Mouse (Mus musculus) G1E (cell line): ENCODE measurements around the gene Ppfia3. TPM values are rescaled to one million over a fixed set of nuclear protein-coding genes. Genes with fewer than 3 reads are reported as not detected.

Experiments used
- ATAC-seq: 2 replicates; pipeline ENCODE4 v1.8.0; 2016; ENCODE audit warnings: mild to moderate bottlenecking; ENCODE audit not compliant: insufficient number of reproducible peaks, poor library complexity, low FRiP score, severe bottlenecking; ENCODE audit errors: extremely low read depth
- DNase-seq: peaks from one replicate; pipeline ENCODE4 v3.0.0; 2012; ENCODE audit warnings: low spot score
- H3K27me3 ChIP-seq: 2 replicates; pipeline ENCODE4 v1.6.1; 2012; ENCODE audit warnings: mild to moderate bottlenecking, low read length, inconsistent platforms; ENCODE audit not compliant: insufficient read depth
- H3K36me3 ChIP-seq: replicated peaks from 2 replicates; pipeline ENCODE3; 2012; ENCODE audit warnings: mild to moderate bottlenecking, inconsistent platforms
- H3K4me1 ChIP-seq: 2 replicates; pipeline ENCODE4 v1.6.1; 2012; ENCODE audit warnings: low read depth, low read length, inconsistent platforms, mixed read lengths; ENCODE audit not compliant: insufficient read depth
- H3K4me3 ChIP-seq: 2 replicates; pipeline ENCODE4 v1.5.1; 2012; ENCODE audit warnings: low read depth, mild to moderate bottlenecking, inconsistent platforms, low read length, moderate library complexity, mixed read lengths
- H3K9me3 ChIP-seq: replicated peaks from 2 replicates; pipeline ENCODE4 v1.6.1; 2012; ENCODE audit warnings: inconsistent platforms
- CTCF ChIP-seq: IDR thresholded peaks from 2 replicates; pipeline ENCODE4 v1.5.1; 2012; ENCODE audit warnings: low read depth, low read length, inconsistent platforms, mixed read lengths
- GATA1 ChIP-seq: IDR thresholded peaks from 2 replicates; pipeline ENCODE4 v1.6.1; 2012; ENCODE audit warnings: borderline replicate concordance, low read length, inconsistent platforms, mixed read lengths
- GATA2 ChIP-seq: IDR thresholded peaks from 2 replicates; pipeline ENCODE4 v1.6.1; 2012; ENCODE audit warnings: low read depth, low read length, inconsistent platforms, borderline replicate concordance
- POLR2AphosphoS5 ChIP-seq: IDR thresholded peaks from 2 replicates; pipeline ENCODE4 v1.6.1; 2012; ENCODE audit warnings: low read depth, low read length, inconsistent platforms; ENCODE audit not compliant: insufficient replicate concordance
- TAL1 ChIP-seq: conservative IDR thresholded peaks from 2 replicates; pipeline ENCODE4 v1.6.1; 2012; ENCODE audit warnings: low read depth, low read length, inconsistent platforms, mixed read lengths
- polyA plus RNA-seq: library from polyadenylated mRNA; stranded (reverse); fragments of >175 nt; gene quantifications from 2 replicates; pipeline ENCODE4 v1.2.3, GENCODE M21; 2012
- total RNA-seq, 2 experiments: library from RNA; stranded (forward) in 1 of 2; stranded (reverse) in 1 of 2; fragments of 200-1000 nt in 1 of 2; fragments of >200 nt in 1 of 2; fragmentation: Nextera tagmentation in 1 of 2; gene quantifications; 2 replicates each; pipeline ENCODE4 v1.2.3; 2014 to 2017

The Ppfia3 gene
- total and polyA plus RNA-seq, 3 experiments = 0.71 to 1.4 (median 1.2) TPM

DNA sequence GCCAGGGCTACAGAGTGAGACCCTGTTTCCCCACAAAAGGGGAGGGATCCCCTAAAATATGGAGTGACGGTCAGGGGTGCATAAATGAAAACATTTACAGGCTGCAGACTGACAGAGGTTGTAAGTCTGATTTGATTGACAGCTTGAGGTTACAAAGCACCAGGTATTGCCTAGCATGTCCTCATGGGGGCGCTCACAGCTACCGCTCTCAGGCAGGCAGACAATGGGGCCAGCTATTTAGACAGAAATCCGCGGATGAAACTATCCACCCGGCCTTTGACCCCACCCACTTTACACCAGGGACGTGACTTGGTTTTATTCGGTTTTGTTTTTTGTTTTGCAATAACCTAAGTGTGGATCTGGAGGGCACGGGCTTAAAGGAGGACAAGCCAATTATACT is 57.4 kb downstream of the Ppfia3 start:
- ATAC-seq = no peak
- Histone ChIP-seq H3K36me3 (no peaks in the 10 kb centered on the region), H3K4me3 (no peak overlapping the region), H3K9me3 (no peaks in the 10 kb centered on the region), H3K4me1 (peaks cover 7% of the 10 kb centered on the region), H3K27me3 (peaks cover 30% of the 10 kb centered on the region)
- DNase-seq = no peak
- TF ChIP-seq CTCF (0 out of 2 replicates have a peak, but pooled peaks have one; percentile 19), GATA2 (no peak)

DNA sequence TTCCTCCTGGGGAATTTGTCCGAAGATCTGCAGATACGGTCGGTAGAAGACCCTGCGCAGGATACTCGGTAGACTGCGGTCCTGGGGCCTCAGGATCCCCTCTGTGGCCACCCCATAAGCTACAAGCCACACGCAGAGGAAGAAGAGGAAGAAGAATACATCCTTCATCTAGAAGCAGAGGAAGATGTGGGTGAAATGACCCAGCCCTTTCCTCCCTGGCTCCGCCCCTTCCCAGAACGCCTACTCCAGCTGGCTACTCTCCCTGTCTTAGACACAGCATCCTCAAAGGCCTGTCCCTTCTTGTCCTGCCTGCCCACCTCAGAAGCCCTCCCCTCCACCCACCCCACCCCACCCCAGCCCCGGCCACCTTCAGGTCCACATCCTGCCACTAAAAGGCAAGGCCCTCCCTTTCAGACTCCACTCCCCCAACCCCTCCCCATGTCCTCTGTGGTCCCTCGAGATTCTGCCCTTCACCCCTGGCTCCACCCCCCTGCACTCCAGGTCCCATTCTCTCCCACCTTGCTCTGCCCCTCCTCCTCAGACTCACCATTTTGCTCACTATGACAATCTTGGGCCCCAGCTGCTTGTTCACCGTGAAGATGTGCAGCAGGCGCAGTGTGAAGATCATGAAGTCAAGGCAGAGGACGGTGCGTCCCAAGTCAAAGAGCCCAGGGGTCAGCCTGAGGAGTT is 58.1 kb downstream of the Ppfia3 start:
- H3K9me3 ChIP-seq = no peaks in the 10 kb centered on the region
- H3K4me3 ChIP-seq = no peak overlapping the region
- ATAC-seq = no peak
- no peak for DNase-seq
- peaks cover 7% of the 10 kb centered on the region for H3K4me1 ChIP-seq
- H3K27me3 ChIP-seq = peaks cover 34% of the 10 kb centered on the region
- H3K36me3 ChIP-seq = no peaks in the 10 kb centered on the region
- TF ChIP-seq GATA1 (no peak), TAL1 (no peak), POLR2AphosphoS5 (no peak)

DNA sequence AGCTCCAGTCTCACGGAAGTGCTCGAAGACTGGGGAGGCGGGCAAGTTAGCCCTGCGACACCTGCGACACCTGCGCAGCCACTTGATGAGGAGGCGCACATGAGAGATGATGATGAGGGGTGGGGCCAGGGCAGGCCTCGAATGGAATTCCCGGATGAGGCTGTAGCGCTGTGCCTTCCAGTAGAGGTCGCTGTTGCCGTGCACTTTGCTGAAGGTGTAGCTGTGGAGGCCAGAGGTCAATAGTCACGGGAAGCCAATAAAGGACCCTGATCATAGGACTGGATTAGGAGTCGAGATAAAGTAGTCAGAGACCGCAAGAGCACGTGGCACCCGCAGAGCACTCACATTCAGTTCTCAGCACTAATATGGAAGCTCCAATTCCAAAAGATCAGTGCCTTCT is 61.5 kb downstream of the Ppfia3 start:
- H3K4me1 ChIP-seq = peaks cover 4% of the 10 kb centered on the region
- no peak for ATAC-seq

DNA sequence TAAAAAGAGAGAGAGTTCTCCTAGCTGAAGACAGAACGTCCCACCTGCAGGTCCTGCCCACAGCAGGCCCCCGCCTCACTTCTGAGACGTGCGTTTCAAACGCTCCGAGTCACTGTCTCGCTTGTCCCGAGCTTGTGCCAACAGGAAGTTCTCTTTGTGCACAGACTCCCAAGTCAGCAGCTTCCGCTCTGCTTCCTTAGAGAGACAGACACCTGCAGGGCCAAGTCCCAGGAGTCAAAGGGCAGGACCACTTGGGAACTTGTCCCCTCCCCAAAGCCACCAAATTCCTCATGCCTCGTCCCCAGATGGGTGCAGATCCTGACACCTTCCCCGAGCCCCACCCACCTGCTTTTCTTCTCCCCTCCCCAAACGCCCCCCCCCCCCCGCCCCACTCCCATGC is 62.0 kb downstream of the Ppfia3 start:
- Histone ChIP-seq H3K4me3 (no peak overlapping the region), H3K36me3 (no peaks in the 10 kb centered on the region)
- no peak for DNase-seq

More for the DNA sequence above, 61.5 kb downstream of the Ppfia3 start:
- peaks cover 49% of the 10 kb centered on the region for H3K27me3 ChIP-seq
- TF ChIP-seq TAL1 = no peak
- TF ChIP-seq GATA2 = no peak
- no peak for TF ChIP-seq GATA1
- peak; percentile 32; the same call in 1 of the 2 replicates for TF ChIP-seq CTCF
- no peak for TF ChIP-seq POLR2AphosphoS5
- peak; percentile 28 for DNase-seq
- H3K9me3 ChIP-seq = no peaks in the 10 kb centered on the region
- H3K36me3 ChIP-seq = no peaks in the 10 kb centered on the region
- H3K4me3 ChIP-seq = no peak overlapping the region

DNA sequence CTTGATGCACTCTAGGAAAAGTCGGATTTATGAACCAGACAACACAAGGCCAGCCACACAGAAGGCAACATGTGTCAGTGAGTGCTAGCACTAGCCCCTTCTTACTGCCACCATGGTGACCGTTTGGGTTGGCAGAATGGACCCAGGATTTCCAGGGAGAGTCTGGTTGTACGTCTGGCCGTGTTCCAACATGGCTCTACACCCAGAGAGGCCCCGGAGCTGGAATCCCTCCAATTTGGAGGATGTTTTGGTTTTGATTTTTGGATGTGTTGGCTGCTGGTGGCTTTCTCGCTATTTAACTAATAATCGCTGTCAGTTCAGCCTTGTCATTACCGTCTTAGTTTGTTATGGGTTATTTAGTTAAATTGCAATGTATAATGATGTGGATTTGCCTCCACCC is 64.2 kb downstream of the Ppfia3 start:
- H3K36me3 ChIP-seq = no peaks in the 10 kb centered on the region
- H3K4me3 ChIP-seq = no peak overlapping the region
- ATAC-seq (no peak), DNase-seq (no peak)
- peaks cover 42% of the 10 kb centered on the region for H3K27me3 ChIP-seq
- peaks cover 7% of the 10 kb centered on the region for H3K4me1 ChIP-seq
- TF ChIP-seq TAL1 = no peak
- no peak for TF ChIP-seq CTCF
- no peak for TF ChIP-seq GATA1
- no peak for TF ChIP-seq GATA2
- TF ChIP-seq POLR2AphosphoS5 = no peak
- no peaks in the 10 kb centered on the region for H3K9me3 ChIP-seq

More for the DNA sequence above, 62.0 kb downstream of the Ppfia3 start:
- Histone ChIP-seq H3K9me3 (no peaks in the 10 kb centered on the region), H3K4me1 (peaks cover 4% of the 10 kb centered on the region), H3K27me3 (peaks cover 46% of the 10 kb centered on the region)
- TF ChIP-seq POLR2AphosphoS5 (no peak), GATA1 (no peak), GATA2 (no peak), TAL1 (no peak), CTCF (no peak)
- no peak for ATAC-seq

DNA sequence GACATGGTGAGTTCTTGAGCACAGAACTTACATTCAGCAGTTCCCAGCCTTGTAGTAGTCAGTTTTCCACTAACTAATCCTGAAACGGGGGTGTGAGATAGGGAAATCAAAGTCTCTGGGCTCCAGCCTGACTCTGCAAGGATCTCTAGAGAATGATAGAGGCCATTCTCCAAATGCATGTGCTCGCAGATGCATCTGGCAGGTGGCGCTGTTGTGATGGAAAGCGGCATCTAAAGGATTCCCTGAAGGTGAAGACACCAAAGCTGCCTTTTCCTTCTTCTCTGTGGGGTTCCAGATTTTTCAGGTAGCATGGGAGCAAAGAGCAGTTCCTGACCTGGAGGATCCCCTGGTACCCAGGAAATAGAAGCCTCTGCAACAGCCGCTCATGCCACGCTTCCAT is 66.5 kb downstream of the Ppfia3 start:
- Histone ChIP-seq H3K4me3 (no peak overlapping the region), H3K27me3 (peaks cover 40% of the 10 kb centered on the region), H3K9me3 (no peaks in the 10 kb centered on the region), H3K36me3 (no peaks in the 10 kb centered on the region), H3K4me1 (peaks cover 4% of the 10 kb centered on the region)
- TF ChIP-seq TAL1 = no peak
- no peak for TF ChIP-seq GATA2
- no peak for TF ChIP-seq POLR2AphosphoS5
- no peak; the same call in 1 of the 2 replicates for TF ChIP-seq CTCF
- no peak for TF ChIP-seq GATA1
- DNase-seq (peak; percentile 13), ATAC-seq (no peak)
